In the genomic region with DNA sequence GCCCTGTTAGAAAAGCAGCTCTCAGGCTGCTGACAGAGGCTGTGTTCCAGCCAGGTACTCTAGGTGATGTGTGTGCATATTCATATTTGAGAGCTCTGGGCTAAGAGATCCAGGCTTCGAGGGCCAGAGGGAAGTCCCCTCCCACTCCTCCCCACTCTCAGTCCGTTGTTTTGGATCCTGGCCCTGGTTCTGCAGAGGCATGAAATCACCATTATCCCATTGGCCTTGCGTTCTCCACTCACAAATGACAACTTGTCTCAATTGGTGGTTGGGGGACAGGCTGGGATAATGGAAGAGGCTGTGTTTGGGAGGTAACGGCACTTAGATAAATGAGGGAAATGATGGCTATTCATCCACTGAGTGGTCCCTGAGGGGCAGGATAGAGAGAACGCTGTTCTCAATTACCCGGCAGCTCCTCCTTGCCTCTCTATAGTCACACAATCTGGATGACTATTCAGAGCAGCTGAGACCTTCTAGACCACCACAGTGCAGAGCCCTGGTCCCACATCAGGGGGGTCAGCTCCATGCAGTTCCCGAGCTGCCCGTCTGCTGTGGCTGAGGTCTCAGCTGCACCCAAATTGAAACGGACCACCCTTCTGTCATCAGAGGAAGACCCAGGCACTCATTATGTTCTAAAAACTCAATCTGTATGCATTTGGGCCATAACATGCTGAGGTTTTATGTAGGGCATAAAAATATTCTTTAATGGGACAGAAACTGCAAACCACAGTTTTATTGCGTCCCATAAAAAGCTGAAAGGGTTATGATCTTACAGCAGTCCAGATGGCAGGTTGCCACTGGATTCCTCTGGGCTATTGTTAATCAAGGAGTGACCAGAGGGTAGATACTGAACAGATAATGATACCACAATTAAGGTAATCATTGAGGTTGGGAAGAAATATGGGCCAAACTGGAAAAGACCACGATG, we compare ENCODE assay signal across 17 mouse cellular contexts. TPM values are rescaled to one million over a fixed set of nuclear protein-coding genes. Genes with fewer than 3 reads are reported as not detected.
DNase-seq lines count a peak whose midpoint lies in the region; ATAC-seq and TF ChIP-seq lines count a peak whose summit lies in the region.
"Had no signal": no experiment of that assay in that cellular context is flagged by ENCODE, and none has a peak within 500 bp of the region (broad histone marks: within the 10 kb centered on the region; RNA-seq: fewer than 3 reads in every experiment).

No protein-coding gene starts in this region.

- WGBS in forebrain, embryonic 13.5 days = 57% methylated on average over 11 of the region's 11 CpGs
- WGBS in forebrain, postnatal 0 days = 50% methylated on average over 11 of the region's 11 CpGs
- 32% methylated on average over 11 of the region's 11 CpGs for WGBS in hindbrain, embryonic 13.5 days
- WGBS in midbrain, embryonic 13.5 days = 54% methylated on average over 11 of the region's 11 CpGs

- peak overlapping the region; percentile 14; the same call in 1 of the 2 replicates for H3K27ac ChIP-seq in forebrain, embryonic 13.5 days
- no peak overlapping the region for H3K27ac ChIP-seq in forebrain, postnatal 0 days (ENCODE audit: low read depth, low read length)
- H3K27ac ChIP-seq in hindbrain, embryonic 13.5 days = peak overlapping the region; percentile 71
- H3K27ac ChIP-seq in midbrain, embryonic 13.5 days = peak overlapping the region; percentile 55; the same call in 1 of the 2 replicates
- H3K27ac ChIP-seq: left cerebral cortex, adult 2 months; liver, embryonic 13.5 days had no signal

- H3K4me1 ChIP-seq in forebrain, embryonic 13.5 days = peaks cover 8% of the 10 kb centered on the region; the same call in 1 of the 2 replicates
- H3K4me1 ChIP-seq in forebrain, postnatal 0 days (ENCODE audit: insufficient read depth) = no peaks in the 10 kb centered on the region
- peaks cover 15% of the 10 kb centered on the region for H3K4me1 ChIP-seq in hindbrain, embryonic 13.5 days (replicated peaks)
- H3K4me1 ChIP-seq in midbrain, embryonic 13.5 days (replicated peaks) = peaks cover 10% of the 10 kb centered on the region
- H3K4me1 ChIP-seq: liver, embryonic 13.5 days had no signal

- H3K36me3 ChIP-seq in forebrain, embryonic 13.5 days (ENCODE audit: poor library complexity, severe bottlenecking) = peaks cover 10% of the 10 kb centered on the region
- H3K36me3 ChIP-seq in forebrain, postnatal 0 days (ENCODE audit: insufficient read depth) = peaks cover 14% of the 10 kb centered on the region
- peaks cover 27% of the 10 kb centered on the region for H3K36me3 ChIP-seq in hindbrain, embryonic 13.5 days
- peaks cover 49% of the 10 kb centered on the region for H3K36me3 ChIP-seq in midbrain, embryonic 13.5 days
- H3K36me3 ChIP-seq: G1E; liver, embryonic 13.5 days had no signal

- H3K9ac ChIP-seq in forebrain, embryonic 13.5 days = no peak overlapping the region
- no peak overlapping the region for H3K9ac ChIP-seq in forebrain, postnatal 0 days
- no peak overlapping the region for H3K9ac ChIP-seq in hindbrain, embryonic 13.5 days
- no peak overlapping the region for H3K9ac ChIP-seq in midbrain, embryonic 13.5 days (replicated peaks)
- H3K9ac ChIP-seq: liver, embryonic 13.5 days had no signal

- no peak for TF ChIP-seq POLR2A in brain, embryonic 14.5 days (IDR thresholded peaks at IDR 0.05; ENCODE audit: borderline replicate concordance, extremely low read depth, insufficient read depth, insufficient read length, poor library complexity, severe bottlenecking)

- no peak overlapping the region for H3K4me2 ChIP-seq in forebrain, embryonic 13.5 days
- H3K4me2 ChIP-seq in forebrain, postnatal 0 days (ENCODE audit: low read depth) = no peak overlapping the region
- H3K4me2 ChIP-seq in hindbrain, embryonic 13.5 days = no peak overlapping the region
- H3K4me2 ChIP-seq in midbrain, embryonic 13.5 days (replicated peaks) = no peak overlapping the region
- H3K4me2 ChIP-seq: liver, embryonic 13.5 days had no signal

- peak; percentile 58; the same call in 1 of the 2 replicates for ATAC-seq in forebrain, embryonic 13.5 days
- ATAC-seq in forebrain, postnatal 0 days = no peak
- ATAC-seq in hindbrain, embryonic 13.5 days (ENCODE audit: low FRiP score) = peak; percentile 86
- ATAC-seq in midbrain, embryonic 13.5 days = peak; percentile 83
- ATAC-seq: intestine, postnatal 0 days had no signal

- no peaks in the 10 kb centered on the region for H3K9me3 ChIP-seq in forebrain, embryonic 13.5 days (replicated peaks)
- H3K9me3 ChIP-seq in forebrain, postnatal 0 days (ENCODE audit: low read length) = no peaks in the 10 kb centered on the region
- no peaks in the 10 kb centered on the region for H3K9me3 ChIP-seq in hindbrain, embryonic 13.5 days
- H3K9me3 ChIP-seq in midbrain, embryonic 13.5 days = no peaks in the 10 kb centered on the region
- H3K9me3 ChIP-seq: liver, embryonic 13.5 days had no signal

- no peak for DNase-seq in forebrain, postnatal 0 days
- peak; percentile 67 for DNase-seq in brain, embryonic 14.5 days (ENCODE audit: low read depth)
- no peak for DNase-seq in left cerebral cortex, adult 11 months (ENCODE audit: low spot score)
- DNase-seq in layer of hippocampus, adult 8-10 months (ENCODE audit: low spot score in 2 of 2) = no peak
- no peak for DNase-seq in lung, postnatal 10 days
- DNase-seq: B cell, adult 2 months; cerebellum, postnatal 25 days; liver, embryonic 13.5 days; lung, postnatal 36 days had no signal

- H3K27me3 ChIP-seq in forebrain, embryonic 13.5 days = no peaks in the 10 kb centered on the region
- H3K27me3 ChIP-seq in forebrain, postnatal 0 days (ENCODE audit: insufficient read depth, low read length) = no peaks in the 10 kb centered on the region
- H3K27me3 ChIP-seq in hindbrain, embryonic 13.5 days = 0 out of 2 replicates have a peak, but pooled peaks cover 6% of the 10 kb centered on the region
- no peaks in the 10 kb centered on the region for H3K27me3 ChIP-seq in midbrain, embryonic 13.5 days
- H3K27me3 ChIP-seq: liver, embryonic 13.5 days had no signal

- no peak overlapping the region for H3K4me3 ChIP-seq in forebrain, embryonic 13.5 days
- H3K4me3 ChIP-seq in forebrain, postnatal 0 days (ENCODE audit: low read depth, low read length) = no peak overlapping the region
- H3K4me3 ChIP-seq in hindbrain, embryonic 13.5 days = no peak overlapping the region
- no peak overlapping the region for H3K4me3 ChIP-seq in midbrain, embryonic 13.5 days (replicated peaks)
- H3K4me3 ChIP-seq: left cerebral cortex, adult 2 months; liver, embryonic 13.5 days; myocyte had no signal

- no peak for TF ChIP-seq CTCF in forebrain, postnatal 0 days (IDR thresholded peaks at IDR 0.05; ENCODE audit: low read depth)
- no peak for TF ChIP-seq CTCF in brain, embryonic 14.5 days (IDR thresholded peaks at IDR 0.05; ENCODE audit: borderline replicate concordance, extremely low read depth, insufficient read depth, insufficient read length)

RNA-seq across cellular contexts. Expression of gene Wwc1, which starts 29.2 kb away (rescaled TPM):
- polyA plus RNA-seq in forebrain, embryonic 13.5 days (2015; fragmentation: Nextera tagmentation; extraction: Ambion mirVana) = 8.6 and 8.8 TPM in 2 replicates
- total RNA-seq in forebrain, postnatal 0 days (2014; rRNA removed) = 21.1 and 21.2 TPM in 2 replicates
- 13.2 and 13.8 TPM in 2 replicates for polyA plus RNA-seq in forebrain, postnatal 0 days (2015; fragmentation: Nextera tagmentation; extraction: Ambion mirVana)
- 39.4 and 45.1 TPM in 2 replicates for polyA plus RNA-seq in brain, embryonic 14.5 days (2012; rRNA removed)
- 6.7 and 7.1 TPM in 2 replicates for polyA plus RNA-seq in hindbrain, embryonic 13.5 days (2015; fragmentation: Nextera tagmentation; extraction: Ambion mirVana)
- 6.2 and 7.0 TPM in 2 replicates for polyA plus RNA-seq in midbrain, embryonic 13.5 days (2015; fragmentation: Nextera tagmentation; extraction: Ambion mirVana)
- total RNA-seq in layer of hippocampus, adult 8-10 months (2022) = 10 to 100 TPM; 79.1 to 98.9 (median 90.3) TPM
- total RNA-seq: granulocyte monocyte progenitor cell, adult 5-6 weeks had no signal
